Mouse (Mus musculus) heart, embryonic 12.5 days (tissue): Measurements from ENCODE around the gene Srp14. TPM values are rescaled to one million over a fixed set of nuclear protein-coding genes. Genes with fewer than 3 reads are reported as not detected.

Experiments used
- ATAC-seq: fragments of 200-750 bp; cut with Nextera tagmentation; 2 replicates; pipeline ENCODE4 v1.8.0; 2017; ENCODE audit warnings: moderate TSS enrichment, moderate library complexity; ENCODE audit not compliant: insufficient number of reproducible peaks, low FRiP score
- H3K27ac ChIP-seq: fragments of 300-500 bp; sonication (generic); 2 replicates; pipeline ENCODE4 v1.5.1; 2016; ENCODE audit warnings: mild to moderate bottlenecking, moderate library complexity; ENCODE audit not compliant: poor library complexity, severe bottlenecking
- H3K27me3 ChIP-seq: fragments of 300-500 bp; sonication (generic); replicated peaks from 2 replicates; pipeline ENCODE4 v1.6.1; 2016; ENCODE audit warnings: mild to moderate bottlenecking, moderate library complexity
- H3K36me3 ChIP-seq: fragments of 300-500 bp; sonication (generic); 2 replicates; pipeline ENCODE4 v1.6.1; 2016; ENCODE audit warnings: mild to moderate bottlenecking, moderate library complexity
- H3K4me1 ChIP-seq: fragments of 300-500 bp; sonication (generic); replicated peaks from 2 replicates; pipeline ENCODE4 v1.6.1; 2016; ENCODE audit warnings: mild to moderate bottlenecking
- H3K4me2 ChIP-seq: fragments of 300-500 bp; sonication (generic); 2 replicates; pipeline ENCODE4 v1.6.1; 2016; ENCODE audit warnings: mild to moderate bottlenecking, moderate library complexity
- H3K4me3 ChIP-seq: fragments of 300-500 bp; sonication (generic); 2 replicates; pipeline ENCODE4 v1.5.1; 2016; ENCODE audit warnings: mild to moderate bottlenecking
- H3K9ac ChIP-seq: fragments of 300-500 bp; sonication (generic); 2 replicates; pipeline ENCODE4 v1.6.1; 2016; ENCODE audit warnings: mild to moderate bottlenecking, moderate library complexity
- H3K9me3 ChIP-seq: fragments of 300-500 bp; sonication (generic); replicated peaks from 2 replicates; pipeline ENCODE4 v1.6.1; 2016; ENCODE audit warnings: mild to moderate bottlenecking, moderate library complexity
- WGBS: fragments of 180-500 bp; shearing (Covaris S2); methylation state at CpG from one replicate; pipeline ENCODE4 v1.1.7; 2016; 5-methylcytosine and 5-hydroxymethylcytosine counted together
- polyA plus RNA-seq: library from polyadenylated mRNA; unstranded; fragments of >200 nt; fragmentation: Nextera tagmentation; extraction: Ambion mirVana; gene quantifications from 2 replicates; pipeline ENCODE4 v1.2.1, GENCODE M21; 2016

The Srp14 gene
- polyA plus RNA-seq, 1 experiment from 2014 or later = 198 TPM

GRCm38 (mm10) chr2:118429297-118429696 lies 50.2 kb downstream of the Srp14 start:
- WGBS = 80% methylated on average over 9 of the region's 9 CpGs
- Histone ChIP-seq H3K36me3 (peaks cover 82% of the 10 kb centered on the region), H3K4me2 (no peak overlapping the region), H3K4me3 (no peak overlapping the region), H3K4me1 (no peaks in the 10 kb centered on the region), H3K27me3 (no peaks in the 10 kb centered on the region), H3K9me3 (no peaks in the 10 kb centered on the region), H3K9ac (no peak overlapping the region), H3K27ac (no peak overlapping the region)
- ATAC-seq = no peak

- 88% methylated on average over 6 of the region's 6 CpGs for WGBS
- H3K27me3 ChIP-seq = no peaks in the 10 kb centered on the region
- no peak overlapping the region for H3K9ac ChIP-seq
- H3K4me2 ChIP-seq = no peak overlapping the region
- no peak overlapping the region for H3K27ac ChIP-seq
- H3K36me3 ChIP-seq = peaks cover 73% of the 10 kb centered on the region
- H3K4me1 ChIP-seq = no peaks in the 10 kb centered on the region
- ATAC-seq = no peak
- no peak overlapping the region for H3K4me3 ChIP-seq
- H3K9me3 ChIP-seq = no peaks in the 10 kb centered on the region
Observed at GRCm38 (mm10) chr2:118428296-118428695, 51.2 kb downstream of the Srp14 start.

Other genes starting within 250 kb of the Srp14 start
- 0.23 TPM in 1 of 2 replicates, not detected in the other for gene Fsip1, start 222.7 kb downstream of the Srp14 start, polyA plus RNA-seq
- 0.06 and 0.08 TPM in 2 replicates for gene Gpr176, start 106.3 kb downstream of the Srp14 start, polyA plus RNA-seq
- 9.5 and 9.8 TPM in 2 replicates for gene Eif2ak4, start 91.1 kb downstream of the Srp14 start, polyA plus RNA-seq
- 2.0 and 2.7 TPM in 2 replicates for gene Bmf, start 70.0 kb upstream of the Srp14 start, polyA plus RNA-seq
- gene Bub1b, start 118.5 kb upstream of the Srp14 start, polyA plus RNA-seq = 84.2 and 86.9 TPM in 2 replicates
- gene Pak6, start 183.6 kb upstream of the Srp14 start, polyA plus RNA-seq = 4.6 and 5.8 TPM in 2 replicates
- gene Ankrd63, start 224.3 kb upstream of the Srp14 start, polyA plus RNA-seq = 1.2 and 1.4 TPM in 2 replicates
- 1.4 and 1.5 TPM in 2 replicates for gene Plcb2, start 248.7 kb upstream of the Srp14 start, polyA plus RNA-seq